Mouse (Mus musculus): ENCODE results near the gene Dnaic1. TPM values are rescaled to one million over a fixed set of nuclear protein-coding genes. Genes with fewer than 3 reads are reported as not detected.

Gene Dnaic1
- polyA plus RNA-seq (2016; fragmentation: Nextera tagmentation; extraction: Ambion mirVana): 1.1 and 1.5 TPM in 2 replicates

DNA sequence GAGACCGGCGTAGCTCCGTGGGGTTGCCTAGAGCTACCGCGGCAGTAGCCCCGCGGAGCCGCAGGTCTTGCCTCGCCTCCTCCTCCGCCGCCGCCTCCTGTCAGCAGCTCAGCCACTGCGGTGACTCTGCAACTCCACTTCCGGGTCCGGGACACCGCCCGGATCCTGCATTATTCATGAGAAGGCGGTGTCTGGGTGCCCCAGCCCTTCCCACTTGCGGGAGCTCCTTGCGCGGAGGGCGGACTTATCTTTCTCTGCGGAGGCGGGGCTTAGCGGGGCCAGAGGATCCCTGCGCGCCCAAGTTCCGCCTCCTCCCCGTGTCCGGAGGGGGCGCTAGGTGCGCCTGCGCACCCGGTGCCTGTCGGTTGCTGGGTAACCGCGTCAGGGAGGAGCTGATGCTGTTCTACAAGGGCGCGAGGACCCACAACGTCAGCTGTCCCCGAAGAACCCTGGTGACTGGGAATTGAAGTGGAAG is at the start of gene Dnaic1, which contains the start of gene Fam219a:
Gene Dnaic1, plus strand, starts transcription at position 365 of the 475 bp plus-strand sequence.
Gene Fam219a, minus strand, starts transcription at position 128 of the 475 bp plus-strand sequence.
- H3K4me3 ChIP-seq: peak within 1 kb of the TSS; percentile 75
- H3K9me3 ChIP-seq: no peaks in the 10 kb centered on the region
- H3K27ac ChIP-seq: peak within 1 kb of the TSS; percentile 83
- H3K27me3 ChIP-seq (ENCODE audit: poor library complexity, severe bottlenecking): peaks cover 41% of the 10 kb centered on the region
- H3K36me3 ChIP-seq (replicated peaks): no peaks in the 10 kb centered on the region
- DNase-seq (ENCODE audit: extremely low spot score, low spot score): peak; percentile 98
- H3K4me1 ChIP-seq: peaks cover 38% of the 10 kb centered on the region
- WGBS: under 1% methylated on average over 41 of the region's 41 CpGs

DNA sequence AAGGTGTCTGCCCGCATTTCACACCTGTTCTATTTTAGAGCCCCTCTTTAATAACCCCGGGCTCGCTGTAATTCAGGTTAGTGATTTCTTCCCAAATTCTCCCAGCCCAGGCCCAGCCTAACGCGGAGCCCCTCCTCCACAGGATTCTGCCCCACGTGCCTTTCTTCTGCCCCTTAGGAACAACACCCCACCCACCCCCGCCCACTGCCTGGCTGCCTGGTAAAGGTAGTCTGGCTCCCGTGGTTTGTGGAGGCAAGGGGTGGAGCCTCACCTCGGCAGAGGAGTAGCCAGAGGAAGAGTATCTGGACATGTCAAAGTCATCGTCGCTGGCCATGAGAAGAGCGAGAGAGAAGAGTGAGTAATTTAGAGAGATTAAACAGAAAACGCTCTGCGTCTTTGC is 48.9 kb upstream of the Dnaic1 start:
- WGBS: 41% methylated on average over 14 of the region's 14 CpGs
- Histone ChIP-seq H3K9me3 (no peaks in the 10 kb centered on the region), H3K4me1 (peaks cover 18% of the 10 kb centered on the region; the same call in 1 of the 2 replicates), H3K27me3 (ENCODE audit: poor library complexity, severe bottlenecking) (peaks cover 30% of the 10 kb centered on the region), H3K27ac (no peak overlapping the region), H3K4me3 (no peak overlapping the region), H3K36me3 (replicated peaks) (peaks cover 4% of the 10 kb centered on the region; the same call in 1 of the 2 replicates)
- no peak for DNase-seq (ENCODE audit: extremely low spot score, low spot score)

DNA sequence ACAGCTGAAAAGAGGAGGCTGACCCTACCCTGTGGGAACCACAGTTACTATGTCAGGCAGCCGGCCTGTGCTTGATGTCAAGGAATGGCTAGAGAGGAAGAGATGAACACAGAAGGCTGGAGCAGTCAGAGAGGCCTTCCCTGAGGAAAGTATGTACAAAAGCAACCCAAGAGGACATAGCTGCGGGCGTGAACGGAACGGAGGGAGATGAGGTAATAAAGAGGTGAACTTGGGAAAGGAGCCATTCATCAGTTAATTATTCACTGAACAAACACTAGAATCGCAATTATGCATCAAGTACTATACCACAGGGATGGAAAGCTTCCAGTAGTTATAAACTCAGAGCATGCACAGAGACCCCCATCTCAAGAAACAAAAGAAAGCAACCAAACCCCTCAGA is 47.4 kb upstream of the Dnaic1 start:
- no peaks in the 10 kb centered on the region for H3K9me3 ChIP-seq
- DNase-seq (ENCODE audit: extremely low spot score, low spot score): no peak
- H3K4me3 ChIP-seq: no peak overlapping the region
- 90% methylated on average over 6 of the region's 6 CpGs for WGBS
- peaks cover 32% of the 10 kb centered on the region for H3K4me1 ChIP-seq
- H3K27me3 ChIP-seq (ENCODE audit: poor library complexity, severe bottlenecking): peaks cover 30% of the 10 kb centered on the region
- peaks cover 4% of the 10 kb centered on the region; the same call in 1 of the 2 replicates for H3K36me3 ChIP-seq (replicated peaks)
- H3K27ac ChIP-seq: 0 out of 2 replicates have a peak overlapping the region, but pooled peaks have one; percentile 12

DNA sequence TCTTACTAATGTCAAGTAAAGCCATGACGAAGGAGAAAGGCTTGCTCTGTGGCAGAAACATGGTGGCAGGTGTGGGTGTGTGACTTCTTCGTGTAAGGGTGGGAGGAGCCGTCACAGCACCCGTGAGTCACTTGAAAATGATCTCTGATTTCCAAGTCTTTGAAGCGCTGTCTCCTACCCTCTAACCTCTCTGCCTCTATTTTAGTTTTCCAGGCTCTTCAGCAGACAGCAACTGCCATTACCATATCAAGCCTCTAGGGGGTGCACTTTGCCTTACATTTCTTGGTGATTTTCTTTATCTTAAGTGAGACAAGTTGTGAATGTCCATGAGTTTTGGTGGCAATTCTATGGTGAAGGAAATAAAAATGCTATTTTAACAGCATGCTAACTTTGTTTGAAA is 46.8 kb upstream of the Dnaic1 start:
- peaks cover 30% of the 10 kb centered on the region for H3K27me3 ChIP-seq (ENCODE audit: poor library complexity, severe bottlenecking)
- H3K27ac ChIP-seq: no peak overlapping the region
- 55% methylated on average over 5 of the region's 5 CpGs for whole genome bisulfite sequencing
- DNase-seq (ENCODE audit: extremely low spot score, low spot score): no peak
- no peaks in the 10 kb centered on the region for H3K9me3 ChIP-seq
- no peak overlapping the region for H3K4me3 ChIP-seq
- H3K4me1 ChIP-seq: peaks cover 39% of the 10 kb centered on the region
- peaks cover 4% of the 10 kb centered on the region; the same call in 1 of the 2 replicates for H3K36me3 ChIP-seq (replicated peaks)

DNA sequence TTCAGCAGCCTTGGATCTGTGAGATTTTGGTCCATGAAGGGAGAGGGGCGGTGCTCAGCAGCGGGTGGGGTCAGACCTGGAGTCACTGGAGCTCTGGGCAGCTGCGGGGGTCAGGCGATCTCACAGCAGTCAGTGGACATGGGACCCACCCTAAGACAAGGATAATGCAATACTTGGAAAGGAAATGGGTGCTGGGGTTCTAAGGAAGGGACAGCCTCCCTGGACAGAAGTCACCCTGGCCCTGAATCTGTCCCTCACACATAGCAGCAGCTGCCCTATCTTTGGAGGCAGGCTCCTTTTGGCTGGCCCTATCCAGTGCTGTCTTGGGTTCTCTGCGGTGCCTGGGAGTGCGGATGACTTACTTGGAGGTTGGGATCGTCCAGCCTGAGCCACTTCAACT is 45.7 kb upstream of the Dnaic1 start:
- no peak overlapping the region for H3K4me3 ChIP-seq
- peaks cover 4% of the 10 kb centered on the region; the same call in 1 of the 2 replicates for H3K36me3 ChIP-seq (replicated peaks)
- DNase-seq (ENCODE audit: extremely low spot score, low spot score): no peak
- H3K4me1 ChIP-seq: peaks cover 44% of the 10 kb centered on the region
- no peak overlapping the region for H3K27ac ChIP-seq
- peaks cover 30% of the 10 kb centered on the region for H3K27me3 ChIP-seq (ENCODE audit: poor library complexity, severe bottlenecking)
- 79% methylated on average over 7 of the region's 7 CpGs for WGBS
- H3K9me3 ChIP-seq: no peaks in the 10 kb centered on the region

DNA sequence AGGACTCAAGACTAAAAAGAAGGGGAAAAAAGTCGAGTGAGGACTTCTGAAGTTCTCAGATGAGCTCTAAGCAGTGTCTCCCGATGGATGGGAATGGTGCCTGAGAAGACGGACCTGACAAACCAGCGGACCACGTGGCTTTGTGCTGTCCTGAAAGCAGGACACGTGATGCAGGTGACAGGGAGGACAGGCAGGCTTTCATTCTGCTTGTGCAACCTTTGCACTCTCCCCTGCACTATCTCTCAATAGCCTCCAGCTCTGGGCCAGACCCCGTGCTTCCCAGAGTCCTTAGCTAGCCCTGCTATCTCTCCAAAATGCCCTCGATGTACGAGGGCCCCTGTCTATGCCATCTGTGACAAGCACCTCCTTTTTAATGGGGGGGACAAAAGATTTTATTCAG is 44.7 kb upstream of the Dnaic1 start:
- H3K36me3 ChIP-seq (replicated peaks): peaks cover 3% of the 10 kb centered on the region; the same call in 1 of the 2 replicates
- H3K27ac ChIP-seq: no peak overlapping the region
- WGBS: 83% methylated on average over 9 of the region's 9 CpGs
- peaks cover 29% of the 10 kb centered on the region for H3K27me3 ChIP-seq (ENCODE audit: poor library complexity, severe bottlenecking)
- no peak for DNase-seq (ENCODE audit: extremely low spot score, low spot score)
- no peak overlapping the region for H3K4me3 ChIP-seq
- H3K4me1 ChIP-seq: peaks cover 48% of the 10 kb centered on the region
- H3K9me3 ChIP-seq: no peaks in the 10 kb centered on the region

DNA sequence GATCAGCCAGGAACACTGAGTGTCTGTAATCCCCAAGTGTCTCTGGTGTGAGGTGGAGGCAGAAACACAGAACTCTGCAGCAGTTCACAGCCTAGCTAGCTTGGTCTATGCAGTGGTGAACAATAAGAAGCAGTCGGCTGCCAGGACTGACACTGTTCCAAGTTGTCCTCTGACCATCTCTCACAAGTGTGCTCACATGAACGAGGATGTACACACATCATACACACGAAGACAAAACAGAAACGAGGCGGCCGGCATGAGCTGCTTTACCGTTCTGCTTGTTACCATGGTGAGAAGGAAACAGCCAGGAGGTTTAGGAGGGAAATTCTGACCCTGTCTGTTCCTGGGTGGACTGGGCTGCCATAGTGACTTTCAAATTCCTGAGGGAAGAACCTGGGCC is 43.0 kb upstream of the Dnaic1 start:
- Histone ChIP-seq H3K4me1 (peaks cover 61% of the 10 kb centered on the region), H3K36me3 (replicated peaks) (no peaks in the 10 kb centered on the region), H3K9me3 (no peaks in the 10 kb centered on the region), H3K27me3 (ENCODE audit: poor library complexity, severe bottlenecking) (peaks cover 21% of the 10 kb centered on the region), H3K4me3 (no peak overlapping the region), H3K27ac (peak overlapping the region; percentile 83)
- no peak for DNase-seq (ENCODE audit: extremely low spot score, low spot score)
- 57% methylated on average over 7 of the region's 7 CpGs for WGBS

DNA sequence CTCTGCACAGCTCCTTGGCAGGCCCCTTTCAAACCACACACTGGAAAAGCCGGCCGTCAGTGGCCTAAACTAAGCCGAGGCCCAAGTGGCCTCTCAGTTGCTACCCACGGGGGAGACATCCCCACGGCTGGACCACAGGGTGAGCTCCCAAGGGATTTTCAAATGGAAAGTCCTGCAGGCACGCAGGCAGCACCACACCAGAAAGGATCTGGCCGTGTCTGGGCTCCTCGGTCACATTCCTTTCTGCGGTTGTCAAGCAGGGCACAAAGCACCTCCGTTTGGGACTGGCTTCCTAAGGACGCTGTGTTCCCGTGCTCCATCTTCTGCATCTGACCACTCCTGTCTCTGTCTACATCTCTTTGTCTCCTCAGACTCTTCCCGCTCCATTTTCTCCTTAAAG is 42.5 kb upstream of the Dnaic1 start:
- DNase-seq (ENCODE audit: extremely low spot score, low spot score): peak; percentile 30
- 25% methylated on average over 13 of the region's 13 CpGs for WGBS

DNA sequence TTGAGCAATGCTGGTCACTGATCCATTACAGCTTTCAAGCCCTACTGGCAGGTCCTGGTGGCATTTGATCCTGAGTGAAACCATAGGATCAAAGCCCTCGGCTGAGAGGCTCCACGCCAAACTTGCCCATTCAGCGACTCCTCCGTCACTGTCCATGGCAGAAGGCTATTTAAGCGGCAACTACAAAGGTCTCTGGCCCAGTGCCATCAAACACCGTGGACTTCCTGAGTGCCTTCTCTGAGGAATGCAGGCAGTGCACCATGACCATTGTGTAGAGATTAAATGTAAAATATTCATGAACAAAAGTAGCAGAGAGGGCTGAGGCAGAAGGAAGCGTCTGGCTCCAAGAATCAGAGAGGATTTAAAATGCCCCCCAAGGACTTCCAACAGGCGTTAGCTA is 41.6 kb upstream of the Dnaic1 start:
- DNase-seq (ENCODE audit: extremely low spot score, low spot score): no peak
- WGBS: 40% methylated on average over 8 of the region's 8 CpGs
- H3K27me3 ChIP-seq (ENCODE audit: poor library complexity, severe bottlenecking): peaks cover 9% of the 10 kb centered on the region; the same call in 1 of the 2 replicates
- peak overlapping the region; percentile 83; the same call in 1 of the 2 replicates for H3K27ac ChIP-seq
- H3K4me3 ChIP-seq: no peak overlapping the region
- H3K9me3 ChIP-seq: no peaks in the 10 kb centered on the region
- H3K36me3 ChIP-seq (replicated peaks): no peaks in the 10 kb centered on the region
- peaks cover 52% of the 10 kb centered on the region for H3K4me1 ChIP-seq

More for the DNA sequence above, 42.5 kb upstream of the Dnaic1 start:
- Histone ChIP-seq H3K4me3 (no peak overlapping the region), H3K36me3 (replicated peaks) (no peaks in the 10 kb centered on the region), H3K27me3 (ENCODE audit: poor library complexity, severe bottlenecking) (peaks cover 15% of the 10 kb centered on the region), H3K4me1 (peaks cover 58% of the 10 kb centered on the region), H3K27ac (peak overlapping the region; percentile 83), H3K9me3 (no peaks in the 10 kb centered on the region)

DNA sequence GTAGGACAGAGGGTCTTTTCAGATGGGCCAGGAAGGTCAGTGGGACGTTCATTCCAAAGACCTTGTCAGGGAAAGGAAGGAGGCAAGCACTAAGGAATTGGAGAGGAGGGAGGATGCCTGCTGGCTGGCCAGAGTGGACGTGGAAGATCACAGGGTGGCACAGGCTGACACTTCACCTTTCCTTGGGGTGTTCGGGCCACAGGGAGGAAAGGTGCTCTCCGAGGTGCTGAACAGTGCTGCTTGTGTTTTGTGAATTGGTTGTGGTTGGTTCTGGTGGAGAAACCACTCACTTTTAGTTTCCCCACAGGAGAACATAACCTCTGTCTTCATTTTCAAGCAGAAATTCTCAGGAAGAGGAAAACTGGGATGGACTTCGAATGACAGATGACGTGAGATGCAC is 37.2 kb upstream of the Dnaic1 start:
- WGBS: 25% methylated on average over 6 of the region's 6 CpGs

DNA sequence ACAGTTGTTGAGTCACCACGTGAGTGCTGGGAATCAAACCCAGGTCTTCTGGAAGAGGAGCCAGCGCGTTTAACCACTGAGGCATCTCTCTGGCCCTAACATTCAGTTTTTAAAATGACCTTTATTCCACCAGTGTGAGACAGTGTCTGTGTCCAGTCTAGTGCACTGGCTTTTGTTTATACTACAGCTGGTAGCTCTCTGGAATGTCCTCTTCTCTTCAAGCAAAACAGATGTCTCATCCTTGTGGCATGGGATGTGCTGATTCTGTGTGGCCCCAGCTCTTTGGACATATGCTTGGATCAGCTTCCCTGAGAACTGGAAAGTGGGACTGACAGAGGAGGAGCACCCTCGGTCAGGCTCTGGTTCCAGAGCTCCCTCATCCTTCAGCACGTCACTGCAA is 34.7 kb upstream of the Dnaic1 start:
- Histone ChIP-seq H3K36me3 (replicated peaks) (no peaks in the 10 kb centered on the region; the same call in 1 of the 2 replicates), H3K27me3 (ENCODE audit: poor library complexity, severe bottlenecking) (no peaks in the 10 kb centered on the region), H3K4me1 (peaks cover 17% of the 10 kb centered on the region), H3K4me3 (no peak overlapping the region), H3K27ac (no peak overlapping the region), H3K9me3 (no peaks in the 10 kb centered on the region; the same call in 1 of the 2 replicates)
- WGBS: 82% methylated on average over 5 of the region's 5 CpGs
- DNase-seq (ENCODE audit: extremely low spot score, low spot score): no peak

More for the DNA sequence above, 37.2 kb upstream of the Dnaic1 start:
- H3K27me3 ChIP-seq (ENCODE audit: poor library complexity, severe bottlenecking): no peaks in the 10 kb centered on the region
- H3K9me3 ChIP-seq: no peaks in the 10 kb centered on the region; the same call in 1 of the 2 replicates
- H3K27ac ChIP-seq: no peak overlapping the region
- DNase-seq (ENCODE audit: extremely low spot score, low spot score): no peak
- H3K36me3 ChIP-seq (replicated peaks): no peaks in the 10 kb centered on the region
- H3K4me1 ChIP-seq: peaks cover 35% of the 10 kb centered on the region
- H3K4me3 ChIP-seq: no peak overlapping the region

DNA sequence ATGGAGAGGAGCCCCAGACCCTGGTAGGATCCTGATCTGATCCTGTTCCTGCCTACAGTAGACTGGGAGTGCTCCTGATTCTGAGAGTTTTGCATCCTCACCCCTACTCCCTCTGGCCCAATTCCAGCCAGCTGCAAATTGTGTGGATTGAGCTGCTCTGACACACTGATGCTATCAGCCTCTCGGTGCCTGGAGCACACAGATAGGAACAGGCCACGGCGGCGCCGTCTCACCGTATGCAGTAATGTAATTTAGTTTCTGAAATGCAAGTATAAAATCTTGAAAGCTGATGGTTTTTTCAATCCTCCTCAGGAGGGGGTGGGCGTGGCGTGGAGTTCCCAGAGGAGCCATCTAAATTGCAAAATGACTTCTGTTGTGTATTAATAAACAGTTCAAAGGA is 27.4 kb upstream of the Dnaic1 start:
- WGBS: 90% methylated on average over 8 of the region's 8 CpGs
- Histone ChIP-seq H3K9me3 (no peaks in the 10 kb centered on the region; the same call in 1 of the 2 replicates), H3K27me3 (ENCODE audit: poor library complexity, severe bottlenecking) (peaks cover 7% of the 10 kb centered on the region; the same call in 1 of the 2 replicates), H3K36me3 (replicated peaks) (no peaks in the 10 kb centered on the region; the same call in 1 of the 2 replicates), H3K4me3 (no peak overlapping the region), H3K27ac (no peak overlapping the region), H3K4me1 (peaks cover 6% of the 10 kb centered on the region; the same call in 1 of the 2 replicates)
- no peak for DNase-seq (ENCODE audit: extremely low spot score, low spot score)

DNA sequence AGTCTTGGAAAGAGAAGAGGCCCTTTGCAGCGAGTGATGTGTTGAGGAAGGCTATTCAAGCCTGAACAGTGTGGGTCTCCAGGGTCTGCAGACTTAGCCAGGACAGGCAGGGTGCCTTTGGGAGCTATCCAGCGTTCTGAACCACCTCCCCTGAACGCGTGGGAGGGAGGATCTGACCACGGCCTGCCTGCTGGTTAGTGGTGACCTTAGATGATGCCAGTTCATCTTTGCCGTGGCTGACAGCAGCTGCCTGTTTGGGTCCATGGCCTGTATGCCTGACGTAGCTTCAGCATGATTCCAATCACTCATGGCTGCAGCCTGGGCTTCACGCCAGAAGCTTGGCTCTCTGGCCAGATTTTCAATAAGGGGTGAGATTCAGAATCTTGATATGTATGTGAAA is 23.6 kb upstream of the Dnaic1 start:
- Histone ChIP-seq H3K4me3 (no peak overlapping the region), H3K27me3 (ENCODE audit: poor library complexity, severe bottlenecking) (peaks cover 7% of the 10 kb centered on the region; the same call in 1 of the 2 replicates), H3K9me3 (no peaks in the 10 kb centered on the region), H3K36me3 (replicated peaks) (no peaks in the 10 kb centered on the region), H3K27ac (no peak overlapping the region), H3K4me1 (peaks cover 6% of the 10 kb centered on the region; the same call in 1 of the 2 replicates)
- DNase-seq (ENCODE audit: extremely low spot score, low spot score): no peak
- WGBS: 24% methylated on average over 8 of the region's 8 CpGs
